Mouse (Mus musculus) ovary, postnatal 14 days (tissue): ENCODE measurements around the gene Cyb5b.

Experiments used
- DNase-seq: peaks from one replicate; pipeline ENCODE4 v3.0.0; 2022; ENCODE audit warnings: low spot score

The Cyb5b gene

GRCm38 (mm10) chr8:107130028-107130427 is 20.4 kb upstream of the Cyb5b start:
- DNase-seq: no peak

- DNase-seq: no peak
These were observed 17.6 kb upstream of the Cyb5b start for GRCm38 (mm10) chr8:107132581-107133491.

- DNase-seq: no peak
These were observed 16.6 kb upstream of the Cyb5b start for GRCm38 (mm10) chr8:107133881-107134280.

- DNase-seq: no peak
These were observed 14.3 kb upstream of the Cyb5b start for GRCm38 (mm10) chr8:107136003-107136612.

- DNase-seq: no peak
These were observed 12.8 kb upstream of the Cyb5b start for GRCm38 (mm10) chr8:107137591-107137990.

- no peak for DNase-seq
These were observed 12.1 kb upstream of the Cyb5b start for GRCm38 (mm10) chr8:107138338-107138737.

GRCm38 (mm10) chr8:107139704-107140470 is 10.6 kb upstream of the Cyb5b start:
- DNase-seq: no peak

- DNase-seq: no peak
These were observed 7.9 kb upstream of the Cyb5b start for GRCm38 (mm10) chr8:107142539-107142938.

- DNase-seq: no peak
These were observed 6.9 kb upstream of the Cyb5b start for GRCm38 (mm10) chr8:107143501-107143900.

GRCm38 (mm10) chr8:107146186-107146585 is 4.3 kb upstream of the Cyb5b start:
- DNase-seq: no peak

- no peak for DNase-seq
These were observed 1.6 kb upstream of the Cyb5b start for GRCm38 (mm10) chr8:107148802-107149201.

- no peak for DNase-seq
These were observed 410 bp upstream of the Cyb5b start for GRCm38 (mm10) chr8:107150057-107150403.

GRCm38 (mm10) chr8:107151212-107151920 is 926 bp downstream of the Cyb5b start:
- no peak for DNase-seq

GRCm38 (mm10) chr8:107153326-107154210 is 3.1 kb downstream of the Cyb5b start:
- no peak for DNase-seq

- DNase-seq: no peak
These were observed 6.4 kb downstream of the Cyb5b start for GRCm38 (mm10) chr8:107156816-107157215.

- no peak for DNase-seq
These were observed 7.4 kb downstream of the Cyb5b start for GRCm38 (mm10) chr8:107157836-107158235.

- no peak for DNase-seq
These were observed 8.4 kb downstream of the Cyb5b start for GRCm38 (mm10) chr8:107158890-107159289.

GRCm38 (mm10) chr8:107164251-107164773 is 13.9 kb downstream of the Cyb5b start:
- no peak for DNase-seq

- DNase-seq: no peak
These were observed 15.3 kb downstream of the Cyb5b start for GRCm38 (mm10) chr8:107165745-107166144.

- DNase-seq: no peak
These were observed 17.4 kb downstream of the Cyb5b start for GRCm38 (mm10) chr8:107167848-107168247.

- no peak for DNase-seq
These were observed 21.7 kb downstream of the Cyb5b start for GRCm38 (mm10) chr8:107172152-107172551.
